Mouse (Mus musculus) G1E (cell line): ENCODE data around the gene Gm10203.

Experiments used
- CTCF ChIP-seq: IDR thresholded peaks from 2 replicates; pipeline ENCODE4 v1.5.1; 2012; ENCODE audit warnings: low read depth, low read length, inconsistent platforms, mixed read lengths
- GATA1 ChIP-seq: IDR thresholded peaks from 2 replicates; pipeline ENCODE4 v1.6.1; 2012; ENCODE audit warnings: borderline replicate concordance, low read length, inconsistent platforms, mixed read lengths
- GATA2 ChIP-seq: IDR thresholded peaks from 2 replicates; pipeline ENCODE4 v1.6.1; 2012; ENCODE audit warnings: low read depth, low read length, inconsistent platforms, borderline replicate concordance
- POLR2AphosphoS5 ChIP-seq: IDR thresholded peaks from 2 replicates; pipeline ENCODE4 v1.6.1; 2012; ENCODE audit warnings: low read depth, low read length, inconsistent platforms; ENCODE audit not compliant: insufficient replicate concordance
- TAL1 ChIP-seq: conservative IDR thresholded peaks from 2 replicates; pipeline ENCODE4 v1.6.1; 2012; ENCODE audit warnings: low read depth, low read length, inconsistent platforms, mixed read lengths

- TF ChIP-seq CTCF: no peak
- no peak for TF ChIP-seq GATA1
- no peak for TF ChIP-seq TAL1
- no peak for TF ChIP-seq POLR2AphosphoS5
- TF ChIP-seq GATA2: no peak
These were observed 1.1 kb downstream of the Gm10203 start for GRCm38 (mm10) chr6:149131111-149131510.
